Mouse (Mus musculus) C2C12 (cell line): ENCODE measurements around the gene Tmem92. TPM values are rescaled to one million over a fixed set of nuclear protein-coding genes. Genes with fewer than 3 reads are reported as not detected.

Source experiments
- H3K27me3 ChIP-seq: one replicate; pipeline ENCODE4 v1.6.1; 2011; ENCODE audit not compliant: control insufficient read depth, insufficient read depth, insufficient read length
- H3K36me3 ChIP-seq: one replicate; pipeline ENCODE4 v1.6.1; 2011; ENCODE audit not compliant: control insufficient read depth, insufficient read depth
- H3K4me3 ChIP-seq: one replicate; pipeline ENCODE4 v1.5.1; 2011; ENCODE audit warnings: mild to moderate bottlenecking, control low read depth; ENCODE audit not compliant: poor library complexity, insufficient read depth, severe bottlenecking
- H3K79me2 ChIP-seq: one replicate; pipeline ENCODE4 v1.6.1; 2011; ENCODE audit not compliant: control insufficient read depth, insufficient read depth
- H3K79me3 ChIP-seq: one replicate; pipeline ENCODE4 v1.6.1; 2011; ENCODE audit warnings: low read depth, control low read depth
- H3ac ChIP-seq: one replicate; pipeline ENCODE3; 2011; ENCODE audit warnings: low read depth; ENCODE audit not compliant: control insufficient read depth, insufficient read length
- CEBPB ChIP-seq: IDR thresholded peaks from one replicate; pipeline ENCODE4 v1.6.1; 2011; ENCODE audit warnings: low read depth, mild to moderate bottlenecking, control low read depth, moderate library complexity
- CTCF ChIP-seq: IDR thresholded peaks from one replicate; pipeline ENCODE4 v1.5.1; 2011; ENCODE audit not compliant: control insufficient read depth, insufficient read depth, insufficient read length
- FOSL1 ChIP-seq: IDR thresholded peaks from one replicate; pipeline ENCODE4 v1.8.0; 2011; ENCODE audit warnings: mild to moderate bottlenecking, low read length; ENCODE audit not compliant: poor library complexity, insufficient read depth, severe bottlenecking
- MAX ChIP-seq: IDR thresholded peaks from one replicate; pipeline ENCODE4 v1.6.1; 2011; ENCODE audit warnings: mild to moderate bottlenecking, control low read depth
- MYOD1 ChIP-seq: IDR thresholded peaks from one replicate; pipeline ENCODE4 v1.6.1; 2011; ENCODE audit warnings: low read depth; ENCODE audit not compliant: control insufficient read depth, insufficient read length
- MYOG ChIP-seq: IDR thresholded peaks from one replicate; pipeline ENCODE4 v1.6.1; 2011; ENCODE audit not compliant: control insufficient read depth, insufficient read length; ENCODE audit errors: extremely low read depth
- USF1 ChIP-seq: IDR thresholded peaks from one replicate; pipeline ENCODE4 v1.6.1; 2011; ENCODE audit warnings: low read depth, mild to moderate bottlenecking, control low read depth, moderate library complexity
- polyA plus RNA-seq: library from polyadenylated mRNA; unstranded; fragments of >200 nt; fragmentation: generic; extraction: Trizol; gene quantifications from one replicate; pipeline ENCODE4 v1.2.1, GENCODE M21; 2012; ENCODE audit warnings: missing spikeins

Gene Tmem92
- polyA plus RNA-seq, 1 experiment, result 0.13 TPM

- H3ac ChIP-seq, result no peak overlapping the region
- TF ChIP-seq MYOG, result no peak
- no peak for TF ChIP-seq MYOD1
- no peaks in the 10 kb centered on the region for H3K36me3 ChIP-seq
- H3K79me3 ChIP-seq, result no peaks in the 10 kb centered on the region
- peaks cover 7% of the 10 kb centered on the region for H3K27me3 ChIP-seq
- no peak overlapping the region for H3K4me3 ChIP-seq
- H3K79me2 ChIP-seq, result no peaks in the 10 kb centered on the region
These were observed 7.5 kb downstream of the Tmem92 start for GRCm38 (mm10) chr11:94774887-94775497.

GRCm38 (mm10) chr11:94773851-94774250, 8.7 kb downstream of the Tmem92 start:
- H3K79me3 ChIP-seq, result no peaks in the 10 kb centered on the region
- no peak overlapping the region for H3ac ChIP-seq
- no peaks in the 10 kb centered on the region for H3K36me3 ChIP-seq
- TF ChIP-seq USF1, result no peak
- TF ChIP-seq CEBPB, result no peak
- TF ChIP-seq FOSL1, result no peak
- TF ChIP-seq MYOG, result no peak
- no peak for TF ChIP-seq MAX
- no peak for TF ChIP-seq MYOD1
- TF ChIP-seq CTCF, result no peak
- peaks cover 7% of the 10 kb centered on the region for H3K27me3 ChIP-seq
- H3K79me2 ChIP-seq, result no peaks in the 10 kb centered on the region
- H3K4me3 ChIP-seq, result no peak overlapping the region

GRCm38 (mm10) chr11:94772363-94773055, 10.0 kb downstream of the Tmem92 start:
- H3K27me3 ChIP-seq, result peaks cover 6% of the 10 kb centered on the region
- no peak for TF ChIP-seq CEBPB
- no peak for TF ChIP-seq FOSL1
- no peak for TF ChIP-seq CTCF
- TF ChIP-seq USF1, result no peak
- no peak for TF ChIP-seq MYOD1
- no peak for TF ChIP-seq MAX
- no peak for TF ChIP-seq MYOG
- H3K4me3 ChIP-seq, result no peak overlapping the region
- no peaks in the 10 kb centered on the region for H3K79me3 ChIP-seq
- no peak overlapping the region for H3ac ChIP-seq
- H3K79me2 ChIP-seq, result no peaks in the 10 kb centered on the region
- no peaks in the 10 kb centered on the region for H3K36me3 ChIP-seq

DNA sequence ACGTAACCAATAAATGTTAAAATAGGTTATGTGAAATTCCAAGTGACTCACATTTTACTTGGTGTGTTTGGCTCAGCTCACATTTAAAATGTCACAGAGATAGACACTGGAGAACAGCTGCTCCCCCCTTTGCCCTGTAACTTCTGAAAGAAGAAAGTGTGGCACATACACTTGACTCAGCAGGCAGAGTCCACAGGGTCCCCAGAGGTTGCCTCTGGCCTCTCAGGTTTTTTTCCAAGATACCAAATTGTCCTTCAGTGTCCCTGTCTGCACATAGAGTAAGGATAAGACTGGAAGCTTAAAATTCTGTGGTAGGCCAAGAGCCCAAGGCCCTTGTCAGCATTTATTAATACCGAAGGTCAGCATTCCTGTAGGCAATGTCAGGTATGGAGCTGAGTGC, 15.3 kb downstream of the Tmem92 start:
- Histone ChIP-seq H3ac (no peak overlapping the region), H3K79me2 (no peaks in the 10 kb centered on the region), H3K79me3 (no peaks in the 10 kb centered on the region), H3K36me3 (no peaks in the 10 kb centered on the region), H3K27me3 (no peaks in the 10 kb centered on the region), H3K4me3 (no peak overlapping the region)
- peak; percentile 65 for TF ChIP-seq MYOD1
- TF ChIP-seq USF1, result no peak
- TF ChIP-seq MAX, result no peak
- no peak for TF ChIP-seq CEBPB

DNA sequence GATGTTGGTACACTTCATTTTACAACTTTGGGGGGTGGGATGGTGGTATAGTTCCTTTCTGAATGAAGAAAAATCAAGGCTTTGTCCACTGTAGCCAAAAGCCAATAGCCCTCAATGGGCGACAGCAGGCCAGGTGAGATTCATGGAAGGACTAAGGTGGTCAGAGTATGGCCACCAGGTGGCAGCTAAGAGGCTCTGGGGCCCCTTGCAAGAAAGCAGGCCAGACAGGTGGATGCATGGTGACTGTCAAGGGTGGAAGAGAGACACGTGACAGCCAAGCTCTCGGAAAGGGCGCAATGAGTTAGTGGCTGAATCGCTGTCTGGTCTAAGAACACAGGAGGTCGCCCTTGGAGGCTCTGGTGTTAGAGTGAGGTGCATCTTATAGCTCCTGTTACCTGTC, 19.7 kb downstream of the Tmem92 start:
- TF ChIP-seq MYOD1 (no peak), MYOG (no peak), USF1 (no peak), FOSL1 (no peak), MAX (no peak), CEBPB (no peak), CTCF (no peak)

DNA sequence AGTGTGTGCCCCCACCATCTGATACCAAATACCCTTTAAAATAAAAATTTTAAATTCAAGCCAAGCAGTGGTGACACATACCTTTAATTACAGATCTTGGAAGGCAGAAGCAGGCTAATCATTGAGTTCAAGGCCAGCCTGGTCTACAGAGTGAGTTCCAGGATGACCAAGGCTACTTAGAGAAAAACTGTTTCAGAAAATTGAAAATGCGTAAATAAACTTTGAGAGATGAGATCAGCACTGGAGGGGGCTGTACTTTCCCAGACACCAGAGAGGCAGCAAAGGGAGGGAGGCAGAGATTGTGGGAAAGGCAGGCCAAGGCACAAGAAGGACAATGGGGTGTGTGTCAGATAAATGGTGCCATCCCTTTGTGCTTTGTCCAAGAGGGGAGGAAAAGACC, 20.2 kb downstream of the Tmem92 start:
- Histone ChIP-seq H3K4me3 (no peak overlapping the region), H3K27me3 (no peaks in the 10 kb centered on the region), H3K79me3 (no peaks in the 10 kb centered on the region), H3ac (no peak overlapping the region), H3K79me2 (no peaks in the 10 kb centered on the region), H3K36me3 (no peaks in the 10 kb centered on the region)
- TF ChIP-seq MYOG (no peak), CEBPB (no peak), FOSL1 (no peak), CTCF (no peak), MYOD1 (no peak), MAX (no peak), USF1 (no peak)

More for the DNA sequence above, 19.7 kb downstream of the Tmem92 start:
- no peaks in the 10 kb centered on the region for H3K36me3 ChIP-seq
- no peaks in the 10 kb centered on the region for H3K27me3 ChIP-seq
- no peak overlapping the region for H3K4me3 ChIP-seq
- H3K79me3 ChIP-seq, result no peaks in the 10 kb centered on the region
- no peaks in the 10 kb centered on the region for H3K79me2 ChIP-seq
- no peak overlapping the region for H3ac ChIP-seq
